Mouse (Mus musculus) intestine, postnatal 0 days (tissue): ENCODE measurements around the gene Zfp354b. TPM values are rescaled to one million over a fixed set of nuclear protein-coding genes. Genes with fewer than 3 reads are reported as not detected.

Experiments used
- ATAC-seq: fragments of 200-750 bp; cut with Nextera tagmentation; 2 replicates; pipeline ENCODE4 v1.8.0; 2017; ENCODE audit warnings: mild to moderate bottlenecking, moderate TSS enrichment, moderate library complexity
- H3K27ac ChIP-seq: fragments of 300-500 bp; sonication (generic); 2 replicates; pipeline ENCODE4 v1.5.1; 2014; ENCODE audit warnings: mild to moderate bottlenecking, low read depth, low read length, moderate library complexity
- H3K27me3 ChIP-seq: fragments of 300-500 bp; sonication (generic); replicated peaks from 2 replicates; pipeline ENCODE4 v1.6.1; 2014; ENCODE audit warnings: low read length, mixed read lengths; ENCODE audit not compliant: control insufficient read depth, insufficient read depth
- H3K36me3 ChIP-seq: fragments of 300-500 bp; sonication (generic); 2 replicates; pipeline ENCODE4 v1.6.1; 2014; ENCODE audit warnings: mild to moderate bottlenecking, moderate library complexity; ENCODE audit not compliant: control insufficient read depth, insufficient read depth
- H3K4me1 ChIP-seq: fragments of 300-500 bp; sonication (generic); replicated peaks from 2 replicates; pipeline ENCODE4 v1.6.1; 2014; ENCODE audit warnings: antibody characterized with exemption, low read length, mixed read lengths; ENCODE audit not compliant: control insufficient read depth, insufficient read depth
- H3K4me2 ChIP-seq: fragments of 300-500 bp; sonication (generic); replicated peaks from 2 replicates; pipeline ENCODE4 v1.6.1; 2014; ENCODE audit warnings: low read depth, mild to moderate bottlenecking, moderate library complexity
- H3K4me3 ChIP-seq: fragments of 300-500 bp; sonication (generic); 2 replicates; pipeline ENCODE4 v1.5.1; 2014; ENCODE audit warnings: low read depth, low read length
- H3K9ac ChIP-seq: fragments of 300-500 bp; sonication (generic); 2 replicates; pipeline ENCODE4 v1.6.1; 2014; ENCODE audit warnings: mild to moderate bottlenecking, low read depth, low read length
- H3K9me3 ChIP-seq: fragments of 300-500 bp; sonication (generic); 2 replicates; pipeline ENCODE4 v1.6.1; 2016; ENCODE audit warnings: mixed run types; ENCODE audit not compliant: control insufficient read depth
- CTCF ChIP-seq: sonication (generic); IDR thresholded peaks from 2 replicates; pipeline ENCODE4 v1.5.1; 2016; ENCODE audit warnings: low read depth, mild to moderate bottlenecking, control low read depth, antibody characterized with exemption, moderate library complexity
- WGBS: fragments of 180-500 bp; shearing (Covaris S2); extraction: QIAGEN DNeasy Blood & Tissue Kit; methylation state at CpG from one replicate; pipeline ENCODE4 v1.1.7; 2014; 5-methylcytosine and 5-hydroxymethylcytosine counted together
- polyA plus RNA-seq: library from polyadenylated mRNA; unstranded; fragments of >200 nt; fragmentation: Nextera tagmentation; extraction: Ambion mirVana; gene quantifications from 2 replicates; pipeline ENCODE4 v1.2.1, GENCODE M21; 2015

Zfp354b gene
- polyA plus RNA-seq, 1 experiment from 2014 or later: 0.63 TPM

DNA sequence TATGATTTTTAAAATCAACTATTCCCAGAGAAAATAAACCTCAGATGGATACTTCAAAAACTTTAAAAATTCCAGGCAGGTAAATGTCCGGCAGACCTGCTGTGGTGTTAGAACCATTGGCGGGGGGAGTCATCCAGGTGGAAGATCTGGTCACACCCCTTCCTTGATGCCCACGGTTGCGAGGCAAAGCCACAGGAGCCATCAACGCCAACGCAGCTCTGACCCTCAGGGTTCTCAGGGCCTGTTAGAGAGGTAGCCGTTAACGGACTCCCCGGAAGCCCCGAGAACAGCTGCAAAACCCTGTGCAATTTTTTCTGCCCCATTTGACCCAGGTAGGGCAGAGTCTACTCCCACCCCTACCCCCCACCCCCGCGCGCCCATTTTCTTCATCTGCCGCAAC lies 12.1 kb upstream of the Zfp354b start, which contains the start of gene 4933414I15Rik:
4933414I15Rik (minus strand) TSS at position 260 of the 400 bp plus-strand sequence.
- ATAC-seq: no peak
- TF ChIP-seq CTCF: no peak
- no peak within 1 kb of the TSS for H3K4me2 ChIP-seq

DNA sequence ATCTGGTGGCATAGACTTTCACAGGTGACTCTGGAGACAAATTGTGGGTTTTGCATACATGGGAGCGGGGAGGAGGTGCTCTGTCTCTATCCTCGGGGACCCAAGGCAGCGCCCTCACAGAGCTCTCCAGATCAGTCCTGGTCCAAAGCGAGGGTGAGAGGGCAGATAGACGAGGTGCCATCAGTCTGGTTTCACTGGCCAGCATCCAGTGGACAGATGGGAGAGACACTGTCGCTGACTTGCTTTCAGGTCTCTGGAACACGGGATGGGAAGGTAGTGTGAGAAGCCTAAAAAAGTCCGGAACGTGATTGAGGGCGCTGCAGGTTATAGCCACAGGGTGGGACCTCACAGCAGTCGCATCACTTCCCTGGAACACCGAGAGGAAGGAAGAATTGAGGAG lies 11.0 kb upstream of the Zfp354b start:
- TF ChIP-seq CTCF: no peak
- WGBS: 59% methylated on average over 12 of the region's 12 CpGs
- H3K9me3 ChIP-seq: no peaks in the 10 kb centered on the region
- no peak overlapping the region for H3K27ac ChIP-seq
- no peak for ATAC-seq
- no peaks in the 10 kb centered on the region for H3K4me1 ChIP-seq
- no peaks in the 10 kb centered on the region for H3K27me3 ChIP-seq
- no peaks in the 10 kb centered on the region for H3K36me3 ChIP-seq
- no peak overlapping the region for H3K4me2 ChIP-seq
- H3K4me3 ChIP-seq: no peak overlapping the region
- H3K9ac ChIP-seq: no peak overlapping the region

More for the DNA sequence above, 12.1 kb upstream of the Zfp354b start, which contains the start of gene 4933414I15Rik:
- Histone ChIP-seq H3K9me3 (no peaks in the 10 kb centered on the region), H3K27me3 (no peaks in the 10 kb centered on the region), H3K9ac (no peak within 1 kb of the TSS), H3K4me1 (no peaks in the 10 kb centered on the region), H3K36me3 (no peaks in the 10 kb centered on the region), H3K27ac (no peak within 1 kb of the TSS), H3K4me3 (no peak within 1 kb of the TSS)
- 83% methylated on average over 14 of the region's 14 CpGs for WGBS

DNA sequence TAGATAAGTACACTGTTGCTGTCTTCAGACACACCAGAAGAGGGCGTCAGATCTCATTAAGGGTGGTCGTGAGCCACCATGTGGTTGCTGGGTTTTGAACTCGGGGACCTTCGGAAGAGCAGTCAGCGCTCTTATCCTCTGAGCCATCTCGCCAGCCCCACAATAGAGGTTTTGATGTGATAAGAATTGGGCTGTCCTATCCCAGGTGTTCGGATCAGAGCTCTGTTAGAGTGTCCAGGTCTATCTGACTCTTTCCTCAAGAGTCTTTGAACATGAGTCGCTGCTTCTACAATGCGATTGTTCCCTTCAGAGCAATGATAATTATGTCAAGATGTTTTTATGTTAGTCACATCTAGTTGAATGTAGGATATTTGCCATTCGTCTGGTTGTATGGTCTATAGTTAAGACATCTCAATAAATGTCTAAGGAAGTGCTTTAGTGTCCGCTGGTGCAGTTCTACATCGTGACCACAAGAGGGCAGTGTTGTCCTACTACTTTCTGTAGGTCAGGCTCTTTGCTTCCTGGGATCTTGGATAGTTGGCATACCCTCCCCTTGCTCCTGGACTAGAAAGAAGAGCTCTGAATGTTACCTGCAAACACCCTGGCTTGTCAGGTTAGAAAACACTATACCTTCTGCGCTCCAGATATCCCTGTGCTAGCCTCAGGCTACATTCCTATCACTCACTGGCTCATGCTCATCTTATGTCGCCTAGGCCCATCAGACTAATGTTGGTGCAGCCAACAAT lies 8.4 kb upstream of the Zfp354b start:
- no peak for ATAC-seq

DNA sequence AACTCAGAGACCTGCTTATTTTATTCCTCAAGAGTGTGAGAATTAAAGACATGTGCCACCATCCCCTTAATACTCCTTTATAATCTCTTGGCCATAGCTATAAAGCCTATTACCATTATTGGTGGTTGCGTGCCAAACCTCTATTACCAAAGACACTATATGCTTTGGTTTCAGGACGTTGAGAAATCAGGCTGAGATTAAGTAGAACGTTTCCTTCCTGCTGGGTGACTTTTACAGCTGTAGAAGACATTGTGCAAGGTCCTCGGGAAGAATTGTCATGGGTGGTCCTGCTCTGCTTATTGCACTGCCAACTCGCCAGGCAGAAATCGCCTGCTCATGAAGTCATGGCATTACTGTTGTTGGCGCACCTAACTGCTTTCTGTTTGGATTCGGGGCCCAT lies 7.0 kb upstream of the Zfp354b start:
- ATAC-seq: no peak
- no peak overlapping the region for H3K27ac ChIP-seq
- H3K36me3 ChIP-seq: no peaks in the 10 kb centered on the region
- no peaks in the 10 kb centered on the region for H3K9me3 ChIP-seq
- no peak overlapping the region for H3K4me2 ChIP-seq
- no peak overlapping the region for H3K9ac ChIP-seq
- H3K4me3 ChIP-seq: no peak overlapping the region
- no peaks in the 10 kb centered on the region for H3K27me3 ChIP-seq
- no peaks in the 10 kb centered on the region for H3K4me1 ChIP-seq
- no peak for TF ChIP-seq CTCF
- 72% methylated on average over 8 of the region's 8 CpGs for WGBS

More for the DNA sequence above, 8.4 kb upstream of the Zfp354b start:
- Histone ChIP-seq H3K4me2 (no peak overlapping the region), H3K27me3 (no peaks in the 10 kb centered on the region), H3K9me3 (no peaks in the 10 kb centered on the region), H3K9ac (no peak overlapping the region), H3K4me1 (no peaks in the 10 kb centered on the region), H3K27ac (no peak overlapping the region), H3K4me3 (no peak overlapping the region), H3K36me3 (no peaks in the 10 kb centered on the region)
- TF ChIP-seq CTCF: peak; percentile 95
- 37% methylated on average over 14 of the region's 14 CpGs for WGBS

DNA sequence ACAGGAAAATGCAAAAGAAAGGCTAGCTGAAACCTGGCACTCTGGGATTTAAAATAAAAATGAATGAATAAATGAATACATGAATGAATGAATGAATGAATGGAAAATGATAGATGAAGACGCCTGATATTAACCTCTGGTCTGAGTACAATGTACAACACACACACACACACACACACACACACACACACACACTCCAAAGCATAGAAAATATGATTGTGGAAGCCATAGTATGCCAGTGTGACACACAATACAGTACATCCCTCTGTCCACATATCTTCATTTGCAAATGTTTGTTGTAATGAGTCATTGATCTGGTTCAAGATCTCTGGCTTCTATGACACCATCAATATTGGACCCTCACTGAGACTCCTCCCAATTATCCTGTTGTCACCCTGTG lies 607 bp upstream of the Zfp354b start:
- TF ChIP-seq CTCF: no peak
- WGBS: 80% methylated on average over 1 of the region's 1 CpGs
- H3K9me3 ChIP-seq: no peaks in the 10 kb centered on the region
- H3K4me3 ChIP-seq: peak overlapping the region; percentile 73; the same call in 1 of the 2 replicates
- no peak overlapping the region for H3K27ac ChIP-seq
- 0 out of 2 replicates have a peak, but pooled peaks cover 4% of the 10 kb centered on the region for H3K27me3 ChIP-seq
- ATAC-seq: no peak
- H3K36me3 ChIP-seq: no peaks in the 10 kb centered on the region
- H3K4me2 ChIP-seq: peak overlapping the region; percentile 85
- H3K9ac ChIP-seq: no peak overlapping the region
- H3K4me1 ChIP-seq: no peaks in the 10 kb centered on the region

DNA sequence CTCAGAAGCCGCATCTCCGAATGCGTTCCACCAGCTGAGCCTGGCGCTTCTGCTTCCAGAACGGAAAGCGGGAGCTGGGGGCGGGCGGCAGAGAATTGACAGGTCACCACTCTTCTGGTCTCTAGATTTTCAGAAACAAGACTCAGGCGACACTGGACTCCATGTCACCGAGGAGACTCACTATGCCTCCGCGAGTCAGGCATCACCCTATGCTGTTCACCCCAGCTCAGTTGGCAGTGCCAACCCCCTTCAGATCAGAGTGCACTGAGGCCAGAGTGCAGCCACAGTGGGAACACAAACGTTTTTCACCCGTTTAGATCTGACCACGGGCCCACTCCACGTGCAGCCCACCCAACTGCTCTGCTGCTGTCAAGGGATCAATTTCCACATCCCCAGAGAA lies 412 bp downstream of the Zfp354b start:
- peak; percentile 37 for ATAC-seq
- TF ChIP-seq CTCF: no peak
- Histone ChIP-seq H3K4me1 (no peaks in the 10 kb centered on the region), H3K4me3 (peak overlapping the region; percentile 73), H3K9ac (peak overlapping the region; percentile 41; the same call in 1 of the 2 replicates), H3K27ac (no peak overlapping the region), H3K36me3 (no peaks in the 10 kb centered on the region), H3K9me3 (no peaks in the 10 kb centered on the region), H3K4me2 (peak overlapping the region; percentile 85), H3K27me3 (0 out of 2 replicates have a peak, but pooled peaks cover 4% of the 10 kb centered on the region)
- under 1% methylated on average over 16 of the region's 16 CpGs for WGBS
